Mouse (Mus musculus): ENCODE measurements around the gene Inpp4a. TPM values are rescaled to one million over a fixed set of nuclear protein-coding genes. Genes with fewer than 3 reads are reported as not detected.

The Inpp4a gene
- polyA plus RNA-seq, 1 experiment = 24.7 TPM

DNA sequence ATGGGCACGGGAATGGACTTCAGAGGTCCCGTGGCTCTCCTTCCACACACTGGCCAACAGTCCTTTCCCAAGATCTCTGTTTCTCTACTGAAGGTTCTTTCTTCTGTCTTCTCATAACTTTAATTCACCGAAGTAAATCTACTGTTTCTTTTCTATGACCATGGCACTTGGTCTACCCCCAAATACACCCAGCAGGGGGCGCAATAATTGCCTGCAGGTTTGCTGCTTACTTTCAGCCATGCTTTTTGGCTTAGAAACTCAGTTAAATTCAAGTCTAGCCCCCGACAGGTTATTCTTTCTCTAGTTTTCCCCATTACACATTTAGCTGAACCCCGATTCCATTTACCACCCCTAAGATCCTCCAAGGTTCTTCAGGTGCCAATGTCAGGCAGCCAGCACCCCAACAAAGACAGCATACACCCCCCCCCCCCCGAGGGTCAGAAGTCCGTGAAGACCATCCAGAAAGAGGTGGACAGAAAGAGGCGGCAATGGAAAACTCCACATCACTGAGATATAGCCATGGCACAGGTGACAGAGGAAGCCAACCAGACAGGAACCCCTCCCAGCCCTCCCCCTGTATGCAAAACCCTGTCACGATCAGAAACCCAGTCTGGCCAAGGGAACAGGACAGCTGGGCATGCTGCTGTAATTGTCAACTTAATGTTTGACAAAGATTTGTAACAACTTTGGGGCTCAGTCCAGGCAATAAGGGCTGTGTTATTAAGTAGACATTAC, 148.9 kb downstream of the Inpp4a start:
- TF ChIP-seq POLR2A (IDR thresholded peaks at IDR 0.05; ENCODE audit: borderline replicate concordance, extremely low read depth, low read depth, low read length) (no peak), CTCF (IDR thresholded peaks at IDR 0.05; ENCODE audit: insufficient read depth, low read length) (no peak)
- peak; percentile 50 for DNase-seq
- WGBS = 73% methylated on average over 10 of the region's 10 CpGs
- Histone ChIP-seq H3K4me3 (replicated peaks; ENCODE audit: extremely low read depth, low read depth, low read length) (no peak overlapping the region), H3K4me1 (ENCODE audit: control insufficient read depth, insufficient read depth, low read length) (no peaks in the 10 kb centered on the region)

DNA sequence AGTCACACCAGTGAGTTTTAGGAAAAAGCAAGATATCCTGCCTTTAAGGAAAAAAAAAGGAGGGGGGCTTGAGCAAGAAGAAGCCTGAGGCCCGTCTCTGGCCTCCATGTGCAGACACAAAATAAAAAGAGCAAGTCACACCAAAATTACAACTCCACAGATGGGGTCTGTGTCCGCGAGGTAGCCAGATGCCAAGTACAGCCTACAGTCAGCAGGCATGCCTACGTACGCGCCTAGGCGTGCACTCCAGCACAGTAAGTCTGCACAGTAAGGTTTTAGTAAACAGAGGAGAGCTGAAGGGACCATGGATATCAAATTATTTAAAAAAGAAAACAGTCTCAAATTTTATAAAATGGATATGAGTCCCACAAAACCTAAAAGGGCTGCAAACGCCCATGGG, 151.6 kb downstream of the Inpp4a start:
- TF ChIP-seq POLR2A (IDR thresholded peaks at IDR 0.05; ENCODE audit: borderline replicate concordance, extremely low read depth, low read depth, low read length) (no peak), CTCF (IDR thresholded peaks at IDR 0.05; ENCODE audit: insufficient read depth, low read length) (no peak)
- 90% methylated on average over 8 of the region's 8 CpGs for WGBS
- no peaks in the 10 kb centered on the region for H3K4me1 ChIP-seq (ENCODE audit: control insufficient read depth, insufficient read depth, low read length)
- no peak for DNase-seq
- H3K4me3 ChIP-seq (replicated peaks; ENCODE audit: extremely low read depth, low read depth, low read length) = no peak overlapping the region

- no peak for TF ChIP-seq CTCF (IDR thresholded peaks at IDR 0.05; ENCODE audit: insufficient read depth, low read length)
- TF ChIP-seq POLR2A (IDR thresholded peaks at IDR 0.05; ENCODE audit: borderline replicate concordance, extremely low read depth, low read depth, low read length) = no peak
- no peak for DNase-seq
- Histone ChIP-seq H3K4me3 (replicated peaks; ENCODE audit: extremely low read depth, low read depth, low read length) (no peak overlapping the region), H3K4me1 (ENCODE audit: control insufficient read depth, insufficient read depth, low read length) (no peaks in the 10 kb centered on the region)
- 86% methylated on average over 7 of the region's 7 CpGs for WGBS
Measured at GRCm38 (mm10) chr1:37457546-37457945, 157.9 kb downstream of the Inpp4a start.

Other genes with a start within 250 kb of the Inpp4a start
- 0.05 TPM in 1 of 2 replicates, not detected in the other for gene Cnga3, start 85.4 kb upstream of the Inpp4a start, polyA plus RNA-seq (2012; rRNA removed)
- 27.0 and 45.0 TPM in 2 replicates for gene Coa5, start 130.2 kb downstream of the Inpp4a start, polyA plus RNA-seq (2012; rRNA removed)
- 56.0 and 58.6 TPM in 2 replicates for gene Unc50, start 130.3 kb downstream of the Inpp4a start, polyA plus RNA-seq (2012; rRNA removed)
- gene Mgat4a, start 241.2 kb downstream of the Inpp4a start, polyA plus RNA-seq (2012; rRNA removed) = 3.0 and 4.2 TPM in 2 replicates

Measured in lung, adult 2 months (tissue).